Mouse (Mus musculus): ENCODE measurements around the gene Adamts3.

- no peak for TF ChIP-seq USF1 (IDR thresholded peaks at IDR 0.05; ENCODE audit: low read depth)
- no peak for TF ChIP-seq CTCF (IDR thresholded peaks at IDR 0.05; ENCODE audit: control insufficient read depth, insufficient read depth, insufficient read length)
- TF ChIP-seq CEBPB (IDR thresholded peaks at IDR 0.05; ENCODE audit: low read depth): no peak
- no peak for TF ChIP-seq MAX (IDR thresholded peaks at IDR 0.05)
- no peak for TF ChIP-seq MYOG (IDR thresholded peaks at IDR 0.05; ENCODE audit: control insufficient read depth, extremely low read depth, insufficient read length)
- TF ChIP-seq MYOD1 (IDR thresholded peaks at IDR 0.05; ENCODE audit: control insufficient read depth, insufficient read length, low read depth): no peak
Measured at GRCm38 (mm10) chr5:89883051-89883907, at the start of gene Adamts3.

All from C2C12 (cell line).